In the genomic region with DNA sequence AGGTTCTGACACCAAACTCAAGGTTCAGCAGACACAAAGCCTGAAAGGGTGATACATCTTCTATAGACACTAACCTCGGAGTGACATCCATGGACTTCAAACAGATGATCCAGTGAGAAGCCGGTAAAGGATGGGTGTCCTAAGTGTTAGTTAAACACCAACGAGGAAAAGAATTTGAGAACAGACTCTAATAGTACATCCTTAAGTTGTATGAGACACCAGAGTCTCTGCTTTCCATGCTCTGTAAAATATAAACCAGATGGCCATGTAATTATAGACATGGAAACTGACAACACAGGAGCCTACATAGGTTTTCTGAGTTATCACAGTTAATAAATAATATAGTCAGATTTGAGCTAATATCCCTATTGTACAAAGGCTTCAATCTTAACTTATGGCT, we compare ENCODE assay signal across 20 mouse cellular contexts.
"Had no signal": no experiment of that assay in that cellular context is flagged by ENCODE, and none has a peak within 500 bp of the region (broad histone marks: within the 10 kb centered on the region; RNA-seq: fewer than 3 reads in every experiment).

No protein-coding gene starts in this region.

- H3K36me3 ChIP-seq: heart, embryonic 13.5 days; heart, embryonic 15.5 days; hindbrain, embryonic 13.5 days; hindbrain, embryonic 15.5 days; limb, embryonic 13.5 days; limb, embryonic 15.5 days; liver, embryonic 12.5 days had no signal

- H3K27ac ChIP-seq: heart, embryonic 13.5 days; heart, embryonic 15.5 days; hindbrain, embryonic 13.5 days; hindbrain, embryonic 15.5 days; hindbrain, postnatal 0 days; limb, embryonic 13.5 days; limb, embryonic 15.5 days; liver, embryonic 12.5 days; liver, embryonic 14.5 days had no signal

- H3K4me2 ChIP-seq: heart, embryonic 11.5 days; heart, embryonic 15.5 days; hindbrain, embryonic 13.5 days; hindbrain, embryonic 15.5 days; limb, embryonic 15.5 days; liver, embryonic 12.5 days had no signal

- H3K4me3 ChIP-seq: heart, adult 2 months; heart, embryonic 13.5 days; heart, embryonic 15.5 days; hindbrain, embryonic 13.5 days; hindbrain, embryonic 15.5 days; limb, embryonic 13.5 days; limb, embryonic 15.5 days; liver, embryonic 12.5 days had no signal

- DNase-seq: forebrain, postnatal 0 days; gastrocnemius, postnatal 14 days; gastrocnemius, postnatal 36 days; heart, adult 11 months; heart, adult 2 months; heart, postnatal 14 days; layer of hippocampus, adult 9-11 months; layer of hippocampus, postnatal 36 days; left cerebral cortex, postnatal 4 days; lung, adult 18-20 months had no signal

- H3K4me1 ChIP-seq: heart, embryonic 15.5 days; hindbrain, embryonic 13.5 days; hindbrain, embryonic 15.5 days; limb, embryonic 15.5 days; liver, embryonic 12.5 days had no signal

- H3K9ac ChIP-seq: forebrain, postnatal 0 days; heart, embryonic 13.5 days; heart, embryonic 15.5 days; hindbrain, embryonic 13.5 days; hindbrain, embryonic 15.5 days; limb, embryonic 13.5 days; limb, embryonic 15.5 days; liver, embryonic 12.5 days; liver, embryonic 14.5 days had no signal

- H3K27me3 ChIP-seq: heart, embryonic 13.5 days; heart, embryonic 15.5 days; hindbrain, embryonic 13.5 days; hindbrain, embryonic 15.5 days; limb, embryonic 13.5 days; limb, embryonic 15.5 days; liver, embryonic 12.5 days had no signal

- H3K9me3 ChIP-seq: heart, embryonic 13.5 days; heart, embryonic 15.5 days; hindbrain, embryonic 13.5 days; hindbrain, embryonic 15.5 days; limb, embryonic 13.5 days; limb, embryonic 15.5 days; liver, embryonic 12.5 days had no signal

- ATAC-seq: forebrain, postnatal 0 days; hindbrain, postnatal 0 days had no signal
